Mouse (Mus musculus) heart, postnatal 4 days (tissue): ENCODE measurements around the gene Tbc1d10b. TPM values are rescaled to one million over a fixed set of nuclear protein-coding genes. Genes with fewer than 3 reads are reported as not detected.
"Not testable (repeated sequence)": the region's sequence is repeated elsewhere in the genome, so short reads cannot be mapped to it uniquely, and the experiment has no call there.

ENCODE experiments used
- DNase-seq: peaks from one replicate; pipeline ENCODE4 v3.0.0; 2021
- total RNA-seq, 2 experiments: library from RNA; stranded (reverse); gene quantifications; 2 replicates each; pipeline ENCODE4 v1.2.3; 2021

The Tbc1d10b gene
- 10 to 100 TPM; 41.0 to 42.5 TPM for total RNA-seq

DNA sequence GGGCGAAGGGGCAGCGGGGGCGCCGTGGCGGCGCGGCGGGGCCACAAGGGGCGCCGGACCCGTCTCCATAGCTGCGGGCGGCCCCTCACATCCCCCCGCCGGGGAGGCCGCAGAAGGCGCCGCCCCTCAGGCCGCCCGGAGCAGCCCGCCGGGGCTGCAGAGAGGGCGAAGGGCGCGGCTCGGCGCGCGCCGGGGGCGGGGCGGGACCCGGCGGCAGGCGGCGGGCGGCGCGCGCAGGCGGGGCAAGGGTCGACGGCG lies at the start of gene Tbc1d10b:
TSS of gene Tbc1d10b (minus strand) at position 174 of the 258 bp plus-strand sequence.
- no peak for DNase-seq

DNA sequence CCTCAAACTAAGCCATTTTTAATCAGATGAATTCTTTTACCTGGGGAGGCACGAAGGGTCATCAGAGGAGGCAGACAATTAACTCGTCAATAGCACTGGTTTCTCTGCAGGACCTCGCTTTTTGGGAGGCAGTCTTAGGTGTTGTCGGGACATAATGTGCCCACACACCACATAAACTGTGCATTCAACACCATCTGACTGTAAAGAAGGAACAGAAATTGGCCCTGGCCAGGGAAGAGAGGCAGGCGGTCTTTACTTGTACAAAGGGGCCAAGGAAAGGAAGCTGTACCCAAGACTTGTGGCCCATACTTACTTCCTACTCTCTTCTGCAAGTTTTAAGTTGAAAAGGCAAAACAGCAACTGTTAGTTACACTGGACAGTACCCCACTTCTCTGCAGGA lies 48.2 kb upstream of the Tbc1d10b start:
- no peak for DNase-seq

DNA sequence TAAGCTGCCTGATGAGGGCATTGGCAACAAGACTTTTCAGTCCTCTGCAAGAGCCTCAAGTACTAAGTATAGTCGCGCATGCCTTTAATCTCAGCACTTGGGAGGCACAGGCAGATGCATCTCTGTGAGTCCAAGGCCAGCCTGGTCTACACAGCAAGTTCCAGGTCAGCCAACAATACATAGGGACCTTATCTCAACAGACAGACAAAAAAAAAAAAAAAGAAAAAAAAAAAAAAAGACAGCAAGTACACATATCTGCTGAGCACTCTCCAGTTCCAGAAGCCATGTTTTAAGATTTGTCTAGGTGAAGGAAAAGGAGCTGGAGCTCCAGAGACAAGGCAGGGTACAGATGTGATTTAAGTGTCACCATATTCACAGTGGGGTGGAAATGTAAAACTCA lies 47.7 kb upstream of the Tbc1d10b start:
- DNase-seq, result no peak

DNA sequence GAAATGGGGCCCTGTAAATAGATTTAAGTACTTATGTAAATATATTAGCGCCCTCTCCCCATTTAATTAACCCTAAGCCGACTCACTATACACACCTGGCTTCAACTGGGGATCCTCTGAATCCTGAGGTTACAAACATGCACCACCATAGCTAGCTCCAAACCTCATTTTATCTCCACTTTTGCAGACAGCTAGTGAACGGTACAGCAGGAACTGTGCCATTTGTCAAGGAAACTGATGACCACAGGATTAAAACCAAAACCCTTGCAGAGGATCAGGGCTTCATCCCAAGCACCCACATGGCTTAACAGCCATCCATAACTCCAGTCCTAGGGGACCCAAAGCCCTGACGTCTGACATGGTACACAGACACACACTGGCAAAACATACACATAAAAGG lies 46.7 kb upstream of the Tbc1d10b start:
- no peak for DNase-seq

DNA sequence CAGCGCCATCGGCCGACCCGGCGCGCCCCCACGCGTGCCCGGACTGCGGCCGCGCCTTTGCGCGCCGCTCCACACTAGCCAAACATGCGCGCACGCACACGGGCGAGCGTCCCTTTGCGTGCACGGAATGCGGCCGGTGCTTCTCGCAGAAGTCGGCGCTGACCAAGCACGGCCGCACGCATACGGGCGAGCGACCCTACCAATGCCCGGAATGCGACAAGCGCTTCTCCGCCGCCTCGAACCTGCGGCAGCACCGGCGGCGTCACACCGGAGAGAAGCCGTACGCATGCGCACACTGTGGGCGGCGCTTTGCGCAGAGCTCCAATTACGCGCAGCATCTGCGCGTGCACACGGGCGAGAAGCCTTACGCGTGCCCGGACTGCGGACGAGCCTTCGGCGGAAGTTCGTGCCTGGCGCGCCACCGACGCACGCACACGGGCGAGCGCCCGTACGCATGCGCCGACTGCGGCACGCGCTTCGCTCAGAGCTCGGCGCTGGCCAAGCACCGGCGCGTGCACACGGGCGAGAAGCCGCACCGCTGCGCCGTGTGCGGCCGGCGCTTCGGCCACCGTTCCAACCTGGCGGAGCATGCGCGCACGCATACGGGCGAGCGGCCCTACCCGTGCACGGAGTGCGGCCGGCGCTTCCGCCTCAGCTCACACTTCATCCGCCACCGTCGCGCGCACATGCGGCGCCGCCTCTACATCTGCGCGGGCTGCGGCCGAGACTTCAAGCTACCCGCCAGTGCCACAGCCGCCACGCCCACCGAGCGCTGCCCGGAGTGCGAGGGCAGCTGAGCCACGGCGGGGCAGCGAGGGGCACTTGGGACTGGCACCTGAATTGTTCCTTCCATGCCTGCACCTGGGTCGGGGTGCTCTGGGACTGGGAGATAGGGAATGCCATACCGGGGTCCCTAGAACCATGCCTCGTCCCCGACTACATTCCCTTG lies 45.8 kb upstream of the Tbc1d10b start:
- DNase-seq, result peak; percentile 96

DNA sequence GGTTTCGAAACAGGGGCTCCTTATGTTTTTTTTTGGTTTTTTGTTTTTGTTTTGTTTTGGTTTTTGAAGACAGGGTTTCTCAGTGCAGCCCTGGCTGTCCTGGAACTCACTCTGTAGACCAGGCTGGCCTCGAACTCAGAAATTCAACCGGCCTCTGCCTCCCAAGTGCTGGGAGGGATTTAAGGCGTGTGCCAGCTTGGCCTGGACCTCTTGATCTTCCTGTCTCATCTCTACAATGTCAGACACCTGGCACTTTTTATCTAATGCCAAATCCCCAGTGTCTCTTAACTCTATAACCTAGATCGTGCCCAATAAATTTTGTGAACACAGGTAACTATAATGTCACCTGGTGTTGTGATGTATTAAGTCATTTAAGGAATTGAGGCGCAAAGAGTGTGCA lies 45.1 kb upstream of the Tbc1d10b start:
- DNase-seq, result no peak

DNA sequence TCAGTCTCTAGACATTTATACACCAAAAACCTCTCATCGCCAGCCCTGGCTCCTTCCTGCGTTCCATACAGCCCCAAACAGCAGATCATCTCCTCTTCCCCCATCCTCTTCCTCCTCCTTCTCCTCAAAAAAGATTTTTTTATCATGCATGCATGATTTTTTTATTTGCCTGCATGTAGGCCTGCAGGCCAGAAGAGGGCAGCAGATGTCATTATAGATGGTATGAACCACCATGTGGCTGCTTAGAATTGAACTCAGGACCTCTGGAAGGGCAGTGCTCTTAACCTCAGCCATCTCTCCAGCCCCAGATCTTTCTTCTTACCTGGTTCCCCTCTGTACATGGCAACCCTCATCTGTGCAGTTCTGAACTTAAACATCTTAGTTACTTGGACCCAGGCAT lies 44.1 kb upstream of the Tbc1d10b start:
- no peak for DNase-seq

DNA sequence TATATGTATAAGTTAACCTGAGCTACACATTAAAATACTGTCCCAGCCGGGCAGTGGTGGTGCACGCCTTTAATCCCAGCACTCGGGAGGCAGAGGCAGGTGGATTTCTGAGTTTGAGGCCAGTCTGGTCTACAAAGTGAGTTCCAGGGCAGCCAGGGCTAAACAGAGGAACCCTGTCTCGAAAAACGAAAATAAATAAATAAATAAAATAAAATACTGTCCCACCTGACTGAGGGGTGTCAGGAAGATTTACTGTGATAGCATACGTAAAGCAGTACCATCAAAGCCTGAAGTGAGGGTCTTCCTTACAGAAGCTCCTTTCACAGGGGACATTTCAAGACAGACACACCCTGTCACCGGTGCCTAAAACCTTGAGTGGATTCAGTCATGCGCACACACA lies 42.2 kb upstream of the Tbc1d10b start:
- DNase-seq, result not testable (repeated sequence)

DNA sequence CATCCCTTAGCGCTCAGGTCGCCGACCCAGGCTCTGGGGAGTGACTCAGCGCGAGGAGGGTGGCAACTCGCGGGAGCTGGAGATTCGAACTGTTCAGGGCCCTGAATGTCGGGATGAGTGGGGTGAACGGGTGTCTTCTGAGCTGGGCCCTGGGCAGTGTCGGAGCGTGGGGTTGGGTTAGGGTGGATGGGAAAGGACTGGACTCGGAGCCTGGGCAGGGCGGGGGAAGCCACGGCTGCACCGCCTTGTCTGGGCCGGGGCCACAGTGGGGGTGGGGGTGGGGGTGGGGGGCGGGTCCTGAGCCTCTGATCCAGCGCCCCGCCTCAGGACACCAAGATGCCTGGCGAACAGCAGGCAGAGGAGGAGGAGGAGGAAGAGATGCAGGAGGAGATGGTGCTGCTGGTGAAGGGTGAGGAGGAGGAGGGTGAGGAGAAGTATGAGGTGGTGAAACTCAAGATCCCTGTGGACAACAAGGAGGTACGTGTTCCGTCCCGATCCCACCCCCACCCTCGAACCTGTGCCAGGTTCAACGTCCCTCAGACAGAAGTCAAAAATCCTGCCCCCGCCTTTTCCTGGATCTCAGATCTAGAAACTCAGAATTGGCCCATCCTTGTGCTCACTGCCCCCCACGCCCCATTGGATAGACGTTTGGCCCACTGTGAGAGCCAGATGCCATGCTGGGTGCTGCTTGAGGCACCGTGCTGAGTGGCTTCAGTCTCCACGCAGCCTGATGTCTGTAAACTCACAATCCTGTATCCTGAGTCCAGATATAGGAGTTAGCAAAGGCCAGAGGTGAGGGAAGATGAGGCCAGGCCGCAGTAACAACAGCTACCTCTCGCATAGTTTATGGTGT lies 36.6 kb upstream of the Tbc1d10b start:
- DNase-seq, result no peak

DNA sequence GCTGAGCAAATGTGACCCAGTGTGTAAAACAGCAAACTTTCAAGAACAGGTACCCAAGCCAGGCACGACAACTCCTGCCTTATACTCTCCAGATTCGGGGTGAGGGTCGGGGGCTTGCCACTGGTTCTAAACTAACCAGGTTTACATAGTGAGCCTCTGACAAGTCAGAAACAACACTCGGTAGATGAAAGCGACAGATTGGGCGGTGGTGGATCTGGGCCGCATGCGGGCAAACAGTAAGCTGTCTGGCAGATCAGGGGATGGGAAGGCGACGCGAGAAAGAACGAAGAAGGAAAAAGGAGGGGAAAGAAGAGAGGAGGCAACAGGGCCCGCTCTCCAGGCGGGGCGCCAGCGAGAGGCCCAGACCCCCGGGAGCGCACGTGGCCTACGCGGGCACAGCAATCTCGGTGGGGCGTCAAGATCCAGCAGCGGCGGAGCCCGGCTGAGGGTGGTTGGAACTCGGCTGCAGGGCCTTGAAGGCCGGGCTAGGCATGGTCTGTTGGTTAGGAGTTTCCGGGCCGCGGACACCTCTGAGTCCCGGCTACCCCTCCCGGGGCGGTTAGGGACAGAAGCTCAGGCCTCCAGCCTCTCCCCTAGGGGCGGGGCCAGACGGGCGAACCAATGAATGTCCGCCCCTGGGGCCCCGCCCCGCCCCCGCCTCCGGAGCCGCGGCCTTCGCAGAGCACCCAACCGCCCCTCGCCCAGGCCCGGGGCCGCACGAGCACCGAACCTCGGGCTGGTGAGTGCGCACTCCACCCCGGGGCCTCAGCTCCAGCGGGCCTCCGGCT lies 35.8 kb upstream of the Tbc1d10b start, which contains the start of gene Zfp771:
TSS of gene Zfp771 (plus strand) at position 405 of the 788 bp plus-strand sequence.
- peak; percentile 95 for DNase-seq

DNA sequence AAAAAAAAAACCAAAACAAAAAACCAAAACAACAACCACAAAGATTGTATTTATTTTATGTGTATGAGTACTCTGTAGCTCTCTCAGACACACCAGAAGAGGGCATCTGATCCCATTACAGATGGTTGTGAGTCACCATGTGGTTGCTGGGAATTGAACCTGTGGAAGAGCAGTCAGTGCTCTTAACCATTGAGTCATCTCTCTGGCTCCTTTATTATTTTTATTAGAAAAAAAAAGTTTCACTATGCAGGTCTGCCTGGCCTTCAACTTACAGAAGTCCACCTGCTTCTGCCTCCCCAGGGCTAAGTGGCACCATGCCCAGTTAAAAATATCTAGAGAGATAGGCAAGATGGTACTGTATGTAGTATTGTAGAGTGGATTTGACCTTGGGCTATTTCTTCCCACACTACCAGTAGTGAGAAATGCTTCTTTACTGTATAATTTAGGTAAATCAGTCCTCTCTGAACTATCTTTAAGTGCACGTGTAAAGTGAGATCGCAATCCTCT lies 35.1 kb upstream of the Tbc1d10b start:
- DNase-seq, result no peak

DNA sequence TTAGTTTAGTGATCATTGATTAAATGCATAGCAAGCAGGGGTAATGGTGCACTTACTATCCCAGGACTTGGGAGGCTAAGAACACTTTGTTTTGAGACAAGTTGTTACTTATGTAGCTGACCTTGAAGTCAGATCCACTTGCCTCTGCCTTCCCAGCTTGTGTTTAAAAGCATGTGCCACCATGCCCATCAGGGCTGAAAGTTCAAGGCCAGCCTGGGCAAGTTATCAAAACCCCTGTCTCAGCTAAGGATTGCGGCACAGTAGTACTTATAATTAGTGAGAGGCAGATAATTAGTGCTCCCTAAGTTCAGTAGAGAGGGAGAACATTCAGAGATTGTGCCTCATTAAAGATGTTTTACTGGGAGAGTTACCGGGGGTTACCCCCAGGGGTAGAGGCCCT lies 26.5 kb upstream of the Tbc1d10b start:
- DNase-seq, result no peak

DNA sequence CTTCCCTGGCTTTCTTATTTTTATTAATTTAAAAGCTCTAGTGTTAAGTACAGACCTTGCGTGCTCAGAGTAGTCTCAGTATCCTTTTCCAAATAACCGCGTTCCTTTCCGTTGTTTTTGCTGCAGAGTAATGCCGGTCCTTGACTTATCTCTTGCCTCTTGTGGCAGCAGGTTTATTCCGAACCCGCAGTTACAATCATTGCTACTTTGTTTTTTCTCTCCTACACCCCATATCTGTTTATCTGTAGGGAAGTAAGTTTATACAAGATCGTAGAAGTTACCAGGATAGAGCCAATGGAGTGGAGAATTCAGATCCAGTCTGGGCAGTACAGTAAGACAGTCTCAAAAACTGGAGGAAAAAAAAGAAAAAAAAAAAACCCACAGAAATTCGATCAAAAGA lies 25.5 kb upstream of the Tbc1d10b start:
- DNase-seq, result no peak

DNA sequence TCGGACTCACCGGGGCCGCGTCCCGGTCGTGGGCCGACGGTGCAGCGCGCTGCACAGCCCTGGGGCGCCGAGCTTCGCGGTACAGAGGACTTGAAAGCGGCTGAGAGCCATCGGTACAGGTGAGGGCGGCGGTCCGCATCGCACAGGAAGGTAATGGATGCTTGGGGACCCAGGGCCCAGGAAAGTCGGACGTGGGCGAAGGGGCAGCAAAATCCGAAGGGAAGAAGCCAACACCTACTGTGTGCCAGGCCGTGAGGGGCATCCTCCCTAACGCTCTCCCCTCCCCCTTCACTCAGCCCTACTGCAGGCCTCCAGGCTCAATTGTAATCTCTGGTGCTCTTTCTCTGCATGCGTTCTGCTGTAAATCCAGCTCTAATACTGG lies 25.1 kb upstream of the Tbc1d10b start:
- no peak for DNase-seq

DNA sequence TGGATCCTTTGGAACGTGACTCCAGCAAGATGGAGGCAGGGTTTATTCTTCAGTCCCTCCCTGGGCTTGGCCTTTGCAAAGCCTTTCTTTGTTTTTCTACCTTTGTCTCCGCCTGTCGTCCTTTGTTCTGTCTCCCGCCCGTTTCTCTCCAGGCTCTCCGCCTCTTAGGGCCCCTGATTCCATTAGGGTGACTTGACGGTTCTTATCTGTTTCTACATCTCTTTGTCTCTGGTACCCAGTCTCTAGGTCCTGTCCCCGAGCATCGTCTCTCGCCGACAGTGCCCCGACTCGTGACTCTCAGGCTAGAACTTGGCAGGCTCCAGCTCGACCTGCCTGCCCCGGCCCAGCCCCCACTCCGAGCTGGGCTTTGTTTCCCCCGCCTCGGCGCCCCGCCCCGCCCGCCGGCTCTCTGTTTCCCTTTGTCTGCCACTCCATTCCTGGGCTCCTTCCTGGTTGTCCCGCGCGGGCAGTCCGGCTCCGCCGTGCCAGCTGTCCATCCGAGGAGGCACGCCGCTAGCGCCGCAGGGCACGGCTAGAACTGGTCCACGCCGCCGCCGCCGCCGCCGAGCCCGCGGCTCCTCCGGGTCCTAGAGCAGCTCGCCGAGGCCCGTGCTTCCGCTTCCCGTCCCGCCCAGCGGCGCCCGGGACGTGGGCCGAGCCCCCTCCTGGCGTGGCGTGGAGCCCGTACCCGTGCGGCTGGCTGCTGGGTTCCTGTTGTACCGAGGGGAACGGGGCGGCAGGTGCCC lies 24.5 kb upstream of the Tbc1d10b start, which contains the start of the genes Zfp553 and Sept1:
TSS of gene Zfp553 (plus strand) at position 440 of the 746 bp plus-strand sequence.
TSS of gene Sept1 (minus strand) at position 509 of the 746 bp plus-strand sequence.
- peak; percentile 85 for DNase-seq

DNA sequence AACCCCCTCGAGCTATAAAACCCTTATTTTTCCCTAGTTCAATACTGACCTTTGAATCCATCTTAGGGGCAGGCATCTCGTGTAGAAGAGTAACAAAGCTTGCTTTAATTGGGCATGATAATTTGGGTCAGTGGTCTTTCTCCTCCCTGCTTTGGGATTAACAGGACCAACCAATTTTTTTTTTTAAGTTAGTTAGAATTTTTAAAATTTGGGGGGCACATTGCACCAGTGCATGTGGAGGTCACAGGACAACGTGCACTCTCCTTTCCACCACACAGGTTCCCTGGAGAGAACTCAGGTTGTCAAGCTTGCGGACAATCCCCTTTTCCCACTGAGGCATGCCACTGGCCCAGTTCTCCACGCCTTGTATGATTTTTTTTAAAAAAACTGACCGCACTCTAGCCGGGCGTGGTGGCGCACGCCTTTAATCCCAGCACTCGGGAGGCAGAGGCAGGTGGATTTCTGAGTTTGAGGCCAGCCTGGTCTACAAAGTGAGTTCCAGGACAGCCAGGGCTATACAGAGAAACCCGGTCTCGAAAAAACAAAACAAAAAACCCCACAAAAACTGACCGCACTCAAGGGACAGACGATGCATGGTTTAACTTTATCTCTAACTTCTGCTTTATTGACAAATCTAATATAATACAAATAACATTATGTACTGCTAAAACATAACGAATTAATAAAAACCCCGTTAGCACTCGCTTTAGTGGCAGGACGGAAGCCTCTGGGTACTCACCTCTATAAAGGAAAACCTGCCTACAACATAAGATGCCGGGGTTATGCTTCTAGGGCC lies 23.8 kb upstream of the Tbc1d10b start:
- DNase-seq, result no peak

DNA sequence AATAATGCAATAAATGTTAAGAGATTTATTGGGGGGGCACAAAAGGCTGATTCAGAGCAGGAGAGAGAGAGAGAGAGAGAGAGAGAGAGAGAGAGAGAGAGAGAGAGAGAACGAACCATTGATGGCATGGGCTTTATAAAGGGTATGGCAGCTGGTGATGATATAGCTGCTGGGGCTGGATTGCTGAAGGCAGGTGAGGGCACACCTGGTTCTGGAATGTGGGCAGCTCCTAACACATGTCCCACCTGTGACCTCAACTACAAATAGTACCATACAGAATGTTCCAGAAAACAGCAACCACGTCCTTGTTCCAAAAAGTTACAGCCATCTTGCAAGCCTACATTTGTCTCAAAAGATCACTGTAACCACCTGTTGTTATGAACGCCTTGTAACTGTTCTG lies 23.1 kb upstream of the Tbc1d10b start:
- no peak for DNase-seq

DNA sequence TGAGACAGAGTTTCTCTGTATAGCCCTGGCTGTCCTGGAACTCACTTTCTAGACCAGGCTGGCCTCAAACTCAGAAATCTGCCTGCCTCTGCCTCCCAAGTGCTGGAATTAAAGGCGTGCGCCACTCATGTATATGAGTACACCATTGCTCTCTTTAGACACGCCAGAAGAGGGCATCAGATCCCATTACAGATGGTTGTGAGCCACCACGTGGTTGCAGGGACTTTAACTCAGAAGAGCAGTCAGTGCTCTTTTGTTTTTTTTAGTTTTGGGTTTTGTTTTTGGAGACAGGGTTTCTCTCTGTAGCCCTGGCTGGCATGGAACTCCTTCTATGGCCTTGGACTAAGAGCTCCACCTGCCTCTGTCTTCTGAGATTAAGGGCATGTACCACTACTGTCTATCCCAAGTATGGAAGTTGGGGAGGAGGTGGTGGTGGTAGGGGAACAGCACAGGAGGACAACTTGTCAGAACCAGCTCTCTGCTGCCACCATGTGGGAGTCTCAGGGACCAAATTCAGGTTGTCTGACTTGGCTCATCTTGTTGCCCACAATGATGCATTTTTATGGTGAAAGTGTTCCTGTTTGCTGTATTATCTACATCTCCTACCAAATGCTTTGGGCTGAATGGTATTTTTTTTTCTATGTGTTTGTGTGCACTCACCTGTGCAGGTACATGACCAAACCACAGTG lies 20.5 kb upstream of the Tbc1d10b start:
- DNase-seq, result peak; percentile 91

DNA sequence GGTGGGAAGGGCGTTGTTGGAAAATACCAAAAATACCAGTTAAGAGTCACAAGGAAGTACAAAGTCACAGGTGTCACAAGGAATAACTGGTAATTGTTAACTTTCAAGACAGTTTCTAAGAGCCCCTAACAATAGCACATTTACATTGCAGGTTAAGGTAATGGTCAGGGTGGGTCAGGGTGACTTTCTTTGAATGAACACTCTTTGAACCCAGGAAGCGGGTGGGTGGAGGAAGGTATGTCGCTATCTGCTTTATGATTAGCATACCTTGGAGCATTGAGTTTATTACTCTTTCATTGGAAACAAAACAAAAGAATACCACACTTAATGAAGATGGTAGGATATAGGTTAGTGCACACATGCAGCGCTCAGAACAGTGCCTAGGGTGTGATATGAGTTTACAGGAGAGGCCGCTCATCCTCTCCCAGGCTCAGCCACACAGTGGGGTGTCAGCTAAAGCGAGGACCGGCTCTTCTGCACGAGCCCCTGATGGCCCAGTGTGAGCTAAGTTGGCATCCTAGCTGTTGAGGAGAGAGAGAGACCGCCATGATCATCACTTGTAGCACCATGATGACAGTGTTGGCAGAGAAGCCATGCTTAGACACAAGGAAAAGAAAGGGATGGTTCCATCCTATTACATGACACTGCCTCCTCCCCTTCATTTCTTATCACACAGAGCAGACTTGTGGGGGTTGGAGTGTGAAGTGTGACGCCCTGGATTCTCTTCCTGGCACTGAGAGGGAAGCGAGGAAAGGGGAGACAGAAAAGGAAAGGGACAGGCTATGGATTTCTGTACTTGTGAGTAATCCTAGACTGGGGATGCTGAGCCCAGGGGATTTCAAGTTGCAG lies 17.1 kb upstream of the Tbc1d10b start:
- DNase-seq, result no peak
